Mouse (Mus musculus) CH12.LX (cell line): ENCODE results near the gene Olfr12. TPM values are rescaled to one million over a fixed set of nuclear protein-coding genes. Genes with fewer than 3 reads are reported as not detected.

Experiments used
- DNase-seq: peaks from one replicate; pipeline ENCODE4 v3.0.0-alpha.2; 2013; ENCODE audit errors: extremely low read depth
- H3K27ac ChIP-seq: 2 replicates; pipeline ENCODE4 v1.5.1; 2012; ENCODE audit warnings: low read depth, mild to moderate bottlenecking, control low read depth, moderate library complexity; ENCODE audit not compliant: insufficient read depth
- H3K27me3 ChIP-seq: replicated peaks from 2 replicates; pipeline ENCODE3; 2012; ENCODE audit warnings: inconsistent platforms
- H3K36me3 ChIP-seq, 2 experiments: replicated peaks in 1 of 2; 2 replicates each; pipeline versions ENCODE3 to v1.6.1; 2012; ENCODE audit warnings: inconsistent platforms in 1 of 2, low read length in 1 of 2, mild to moderate bottlenecking in 1 of 2, mixed read lengths in 1 of 2, moderate library complexity in 1 of 2; ENCODE audit not compliant: control insufficient read depth in 1 of 2, insufficient read depth in 1 of 2
- H3K4me1 ChIP-seq, 2 experiments: 2 replicates each; pipeline ENCODE4 v1.6.1; 2012; ENCODE audit warnings: inconsistent platforms in 1 of 2, moderate library complexity in 1 of 2; ENCODE audit not compliant: insufficient read depth in 2 of 2, control insufficient read depth in 1 of 2
- H3K4me2 ChIP-seq: 2 replicates; pipeline ENCODE4 v1.6.1; 2012; ENCODE audit warnings: low read depth, mild to moderate bottlenecking, control low read depth; ENCODE audit not compliant: poor library complexity, insufficient read depth, severe bottlenecking
- H3K4me3 ChIP-seq, 3 experiments: fragments of 150-350 bp in 1 of 3; sonication (generic) in 1 of 3; replicated peaks in 1 of 3; 2 replicates each; pipeline versions ENCODE3 to v1.5.1; 2011 to 2012; ENCODE audit warnings: low read depth in 2 of 3, low read length in 2 of 3, mild to moderate bottlenecking in 2 of 3, moderate library complexity in 2 of 3, control low read depth in 1 of 3, improper control_type of control experiment in 1 of 3, inconsistent platforms in 1 of 3, mixed read lengths in 1 of 3; ENCODE audit not compliant: poor library complexity in 1 of 3
- H3K79me2 ChIP-seq: replicated peaks from 2 replicates; pipeline ENCODE4 v1.6.1; 2012; ENCODE audit warnings: mild to moderate bottlenecking, moderate library complexity; ENCODE audit not compliant: control insufficient read depth, poor library complexity, insufficient read depth, severe bottlenecking; ENCODE audit errors: extremely low read depth
- H3K9ac ChIP-seq: 2 replicates; pipeline ENCODE4 v1.6.1; 2012; ENCODE audit warnings: low read depth, mild to moderate bottlenecking, control low read depth, moderate library complexity; ENCODE audit not compliant: insufficient read depth
- H3K9me3 ChIP-seq: replicated peaks from 2 replicates; pipeline ENCODE3; 2012; ENCODE audit warnings: low read length, inconsistent platforms, mixed read lengths
- CTCF ChIP-seq, 2 experiments: IDR thresholded peaks in 1 of 2; conservative IDR thresholded peaks in 1 of 2; 2 replicates each; pipeline ENCODE4 v1.5.1; 2011 to 2012; ENCODE audit warnings: low read depth in 2 of 2, low read length in 2 of 2, improper control_type of control experiment in 1 of 2, inconsistent platforms in 1 of 2, mild to moderate bottlenecking in 1 of 2, moderate library complexity in 1 of 2
- E2F4 ChIP-seq: IDR thresholded peaks from 2 replicates; pipeline ENCODE4 v1.6.1; 2011; ENCODE audit warnings: low read depth, low read length, improper control_type of control experiment; ENCODE audit not compliant: insufficient replicate concordance
- GABPA ChIP-seq: IDR thresholded peaks from 2 replicates; pipeline ENCODE4 v1.6.1; 2012; ENCODE audit warnings: low read depth, low read length, improper control_type of control experiment, inconsistent platforms; ENCODE audit not compliant: insufficient replicate concordance
- KAT2A ChIP-seq: IDR thresholded peaks from 2 replicates; pipeline ENCODE4 v1.6.1; 2012; ENCODE audit warnings: low read length, improper control_type of control experiment, inconsistent platforms; ENCODE audit not compliant: insufficient replicate concordance
- MAFK ChIP-seq: IDR thresholded peaks from 2 replicates; pipeline ENCODE4 v1.6.1; 2011; ENCODE audit warnings: low read length, improper control_type of control experiment; ENCODE audit not compliant: insufficient replicate concordance
- MAX ChIP-seq: IDR thresholded peaks from 2 replicates; pipeline ENCODE4 v1.6.1; 2011; ENCODE audit warnings: low read length, improper control_type of control experiment
- MXI1 ChIP-seq: IDR thresholded peaks from 2 replicates; pipeline ENCODE4 v1.6.1; 2011; ENCODE audit warnings: mild to moderate bottlenecking, low read depth, low read length, improper control_type of control experiment
- NELFE ChIP-seq: IDR thresholded peaks from 2 replicates; pipeline ENCODE4 v1.6.1; 2011; ENCODE audit warnings: low read depth, low read length, improper control_type of control experiment
- NRF1 ChIP-seq: IDR thresholded peaks from 2 replicates; pipeline ENCODE4 v1.6.1; 2014; ENCODE audit warnings: low read depth, mild to moderate bottlenecking, inconsistent platforms, low read length, improper control_type of control experiment, moderate library complexity
- POLR2AphosphoS2 ChIP-seq: IDR thresholded peaks from 2 replicates; pipeline ENCODE4 v1.6.1; 2011; ENCODE audit warnings: low read depth, low read length, improper control_type of control experiment
- SIN3A ChIP-seq: IDR thresholded peaks from 2 replicates; pipeline ENCODE4 v1.6.1; 2012; ENCODE audit warnings: low read length, improper control_type of control experiment, inconsistent platforms
- USF2 ChIP-seq: conservative IDR thresholded peaks from 2 replicates; pipeline ENCODE4 v1.6.1; 2011; ENCODE audit warnings: low read depth, low read length, improper control_type of control experiment
- ZKSCAN1 ChIP-seq: IDR thresholded peaks from 2 replicates; pipeline ENCODE4 v1.6.1; 2012; ENCODE audit warnings: low read depth, inconsistent platforms, low read length, improper control_type of control experiment, borderline replicate concordance
- ZMIZ1 ChIP-seq: IDR thresholded peaks from 2 replicates; pipeline ENCODE4 v1.6.1; 2012; ENCODE audit warnings: low read depth, mild to moderate bottlenecking, inconsistent platforms, low read length, improper control_type of control experiment
- ZNF384 ChIP-seq: IDR thresholded peaks from 2 replicates; pipeline ENCODE4 v1.6.1; 2012; ENCODE audit warnings: low read depth, low read length, improper control_type of control experiment, inconsistent platforms
- dilution Hi-C: fragments of 300-500 bp; cut with MboI; formaldehyde crosslinking; loops from 2 replicates; pipeline ENCODE4 v1.14.3; 2020; ENCODE audit warnings: low sequenced_read_pairs; ENCODE audit not compliant: extremely low pct_unique_long_range_greater_than_20kb, extremely low pct_ligation_motif_present
- in situ Hi-C: fragments of 300-500 bp; cut with MboI; formaldehyde crosslinking; loops from 3 replicates; pipeline ENCODE4 v1.14.3; 2019; ENCODE audit warnings: low sequenced_read_pairs, low pct_ligation_motif_present, low pct_unique_long_range_greater_than_20kb, mixed read lengths
- polyA plus RNA-seq: library from polyadenylated mRNA; unstranded; fragments of >175 nt; gene quantifications from 2 replicates; pipeline ENCODE4 v1.2.1, GENCODE M21; 2012; ENCODE audit warnings: low read depth; ENCODE audit not compliant: insufficient read length
- total RNA-seq, 2 experiments: library from RNA; depleted of rRNA; stranded (reverse); fragments of 300-350 nt in 1 of 2; fragments of >200 nt in 1 of 2; gene quantifications; 2 replicates each; pipeline ENCODE4 v1.2.3; 2012 to 2014

Gene Olfr12
- total and polyA plus RNA-seq, 3 experiments: 0.08 TPM; not detected in 2

- TF ChIP-seq MAX (no peak), POLR2AphosphoS2 (no peak), GABPA (no peak), NELFE (no peak), MAFK (no peak), E2F4 (no peak)
- Histone ChIP-seq H3K36me3 (peaks cover 35 to 54% of the 10 kb centered on the region in 2 experiments), H3K27ac (no peak overlapping the region), H3K9ac (no peak overlapping the region), H3K4me2 (no peak overlapping the region), H3K79me2 (0 out of 2 replicates have a peak, but pooled peaks cover 3% of the 10 kb centered on the region), H3K27me3 (peaks cover 13% of the 10 kb centered on the region), H3K4me3 (no peak overlapping the region), H3K9me3 (no peaks in the 10 kb centered on the region), H3K4me1 (peaks cover 1 to 7% of the 10 kb centered on the region in 2 experiments; a peak in 3 of 4 replicates)
- dilution Hi-C loops: no loop called here
- no peak for DNase-seq
- in situ Hi-C loops: no loop called here
Measured at GRCm38 (mm10) chr1:92634976-92635599, 17.5 kb downstream of the Olfr12 start.

- peaks cover 35 to 56% of the 10 kb centered on the region in 2 experiments for H3K36me3 ChIP-seq
- H3K4me2 ChIP-seq: no peak overlapping the region
- H3K4me1 ChIP-seq: peaks cover 8 to 16% of the 10 kb centered on the region in 2 experiments
- in situ Hi-C loops: no loop called here
- DNase-seq: no peak
- no peak overlapping the region for H3K9ac ChIP-seq
- H3K27me3 ChIP-seq: peaks cover 5% of the 10 kb centered on the region
- H3K9me3 ChIP-seq: no peaks in the 10 kb centered on the region
- H3K4me3 ChIP-seq: no peak overlapping the region
- H3K79me2 ChIP-seq: peaks cover 12% of the 10 kb centered on the region
- TF ChIP-seq NELFE (no peak), NRF1 (no peak), CTCF (conservative IDR thresholded peaks at IDR 0.05 in 1 of 2, IDR thresholded peaks at IDR 0.05 in 1 of 2; ENCODE audit: low read depth in 2 of 2, low read length in 2 of 2) (no peak)
- TF ChIP-seq, all 38 proteins: peak for 0
- H3K27ac ChIP-seq: no peak overlapping the region
- dilution Hi-C loops: no loop called here
Measured at GRCm38 (mm10) chr1:92636015-92636414, 18.4 kb downstream of the Olfr12 start.

GRCm38 (mm10) chr1:92636676-92637075 is 19.1 kb downstream of the Olfr12 start:
- Histone ChIP-seq H3K27me3 (peaks cover 2% of the 10 kb centered on the region), H3K4me2 (no peak overlapping the region), H3K4me3 (no peak overlapping the region), H3K4me1 (peaks cover 8 to 17% of the 10 kb centered on the region in 2 experiments), H3K27ac (no peak overlapping the region), H3K9ac (no peak overlapping the region), H3K79me2 (peaks cover 18% of the 10 kb centered on the region), H3K36me3 (peaks cover 35 to 56% of the 10 kb centered on the region in 2 experiments), H3K9me3 (no peaks in the 10 kb centered on the region)
- dilution Hi-C loops: no loop called here
- in situ Hi-C loops: no loop called here
- TF ChIP-seq KAT2A (no peak), SIN3A (no peak), ZKSCAN1 (no peak), ZNF384 (no peak), E2F4 (no peak), MXI1 (no peak), ZMIZ1 (no peak), USF2 (no peak)
- DNase-seq: no peak
